Mouse (Mus musculus) natural killer cell, adult 2 months (primary cell): ENCODE data around the gene Lrrc26.

Experiments used
- DNase-seq, 2 experiments: peaks; one replicate each; pipeline ENCODE4 v3.0.0; 2022; ENCODE audit warnings: low spot score in 2 of 2

The Lrrc26 gene

GRCm38 (mm10) chr2:25265897-25266656, 23.6 kb upstream of the Lrrc26 start:
- DNase-seq = no peak

DNA sequence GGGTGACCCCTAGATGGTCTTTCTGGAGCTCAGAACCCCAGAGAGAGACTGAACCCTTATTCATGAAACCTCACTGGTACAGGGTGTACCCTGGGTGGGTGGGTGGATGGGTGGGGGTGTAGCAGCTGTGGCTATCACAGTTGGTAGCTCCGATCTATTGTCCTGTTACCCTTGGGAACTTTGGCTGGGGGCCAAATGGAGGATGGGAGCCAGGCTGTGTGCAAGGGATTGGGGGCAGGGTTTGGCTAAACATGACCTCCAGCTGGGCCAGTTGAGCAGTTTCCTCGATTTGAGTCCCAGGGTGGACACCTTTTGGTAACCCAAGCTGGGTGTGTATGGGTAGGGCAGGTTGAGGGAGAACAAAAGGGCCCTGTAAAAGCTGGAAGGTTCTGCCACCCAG, 23.0 kb upstream of the Lrrc26 start:
- no peak for DNase-seq

- DNase-seq = no peak
Measured at GRCm38 (mm10) chr2:25267241-25267640, 22.5 kb upstream of the Lrrc26 start.

DNA sequence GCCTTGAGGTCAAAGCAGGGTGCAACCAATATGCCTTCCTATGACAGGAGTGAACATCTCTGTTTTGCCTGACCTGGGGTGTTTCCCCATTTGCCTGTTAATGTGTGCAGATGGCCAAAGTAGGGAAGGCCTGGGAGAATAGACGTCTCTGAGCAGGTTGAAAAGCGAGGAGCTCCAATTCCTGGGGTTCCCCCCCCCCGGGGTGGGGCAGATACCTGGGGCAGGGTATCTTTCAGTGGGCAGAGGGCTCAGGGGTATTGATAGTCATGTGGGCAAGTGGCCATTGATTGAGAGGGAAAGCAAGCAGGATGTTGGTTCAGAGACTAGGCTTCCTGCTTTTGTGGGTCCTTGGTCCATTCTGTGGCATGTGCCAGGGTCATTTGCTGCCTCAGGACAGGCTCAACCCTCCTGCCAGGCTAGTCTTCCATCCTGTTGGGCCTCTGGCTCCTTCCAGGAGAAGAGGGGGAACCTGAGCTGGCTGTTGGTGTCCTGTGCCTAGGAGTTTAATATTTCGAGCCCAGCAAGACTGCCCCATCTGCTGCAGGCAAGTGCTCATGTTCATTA, 21.9 kb upstream of the Lrrc26 start:
- no peak for DNase-seq

DNA sequence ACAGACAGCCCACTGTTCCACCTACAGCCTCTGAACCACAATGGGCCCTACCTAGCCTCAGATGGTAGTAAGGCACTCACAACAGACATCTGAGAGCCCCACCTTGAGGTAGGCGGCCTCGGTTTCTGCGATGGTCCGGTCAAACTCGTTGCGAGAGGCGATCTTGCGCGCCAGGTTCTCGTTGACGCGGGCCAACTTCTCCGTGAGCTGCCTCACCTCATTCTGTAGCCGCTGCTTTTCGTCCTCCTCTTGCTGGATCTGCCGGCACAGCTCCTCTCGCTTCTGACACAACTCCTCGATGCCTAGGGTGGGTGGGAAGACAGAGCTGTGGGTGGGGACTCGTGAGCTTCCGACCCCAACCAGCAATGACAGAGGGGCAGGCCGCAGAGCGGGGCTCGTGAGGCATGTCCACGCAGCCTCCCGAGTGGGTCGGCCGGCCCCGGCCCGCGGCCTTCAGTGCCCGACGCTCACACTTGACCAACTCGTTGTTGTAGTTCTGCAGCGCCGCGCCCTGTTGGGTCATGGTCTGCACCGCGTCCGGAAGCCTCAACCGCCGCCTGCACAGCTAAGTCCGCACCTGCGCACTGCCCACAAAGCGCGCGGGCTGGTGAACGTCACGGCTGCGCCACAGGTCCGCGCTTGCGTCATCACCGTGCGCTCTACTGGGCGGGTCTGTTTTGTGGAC, 17.7 kb upstream of the Lrrc26 start, which contains the start of the genes Ssna1 and Anapc2:
Ssna1 (minus strand) TSS at position 612 of the 685 bp plus-strand sequence.
Anapc2 (plus strand) TSS at position 652 of the 685 bp plus-strand sequence.
- DNase-seq = peak; percentile 96 to 97

GRCm38 (mm10) chr2:25272515-25272914, 17.2 kb upstream of the Lrrc26 start:
- no peak for DNase-seq

DNA sequence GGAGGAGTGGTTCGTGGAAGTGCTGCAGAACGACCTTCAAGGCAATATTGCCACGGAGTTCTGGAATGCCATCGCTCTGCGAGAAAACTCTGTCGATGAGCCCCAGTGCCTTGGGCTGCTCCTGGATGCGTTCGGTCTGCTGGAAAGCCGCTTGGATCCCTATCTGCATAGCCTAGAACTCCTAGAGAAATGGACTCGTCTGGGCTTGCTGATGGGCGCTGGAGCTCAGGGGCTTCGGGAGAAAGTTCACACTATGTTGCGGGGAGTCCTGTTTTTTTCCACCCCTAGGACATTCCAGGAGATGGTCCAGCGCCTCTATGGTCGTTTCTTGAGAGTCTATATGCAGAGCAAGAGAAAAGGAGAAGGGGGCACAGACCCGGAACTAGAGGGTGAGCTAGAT, 16.7 kb upstream of the Lrrc26 start:
- DNase-seq = no peak

GRCm38 (mm10) chr2:25278928-25279882, 10.5 kb upstream of the Lrrc26 start:
- peak; percentile 79 to 86 for DNase-seq

GRCm38 (mm10) chr2:25285551-25285950, 4.2 kb upstream of the Lrrc26 start:
- no peak for DNase-seq

DNA sequence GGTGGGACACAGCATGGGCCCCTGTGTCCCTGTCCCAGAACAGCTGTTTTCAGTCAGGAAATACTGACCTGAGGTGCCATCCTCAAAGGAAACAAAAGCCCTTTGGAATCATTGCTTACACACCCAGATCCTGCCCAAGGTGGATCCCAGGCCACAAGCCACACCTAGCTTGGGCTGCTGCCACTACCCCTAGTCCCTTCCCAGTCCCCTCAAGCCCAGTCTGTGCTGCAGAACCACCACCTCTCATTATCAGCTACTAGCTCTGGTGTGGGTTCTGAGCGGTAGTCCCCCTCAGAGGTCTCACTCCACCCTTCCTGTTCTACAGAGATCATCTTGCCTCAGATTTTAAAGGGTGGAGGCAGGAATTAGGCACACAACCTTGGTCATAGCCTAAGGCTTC, 3.4 kb upstream of the Lrrc26 start:
- no peak for DNase-seq

DNA sequence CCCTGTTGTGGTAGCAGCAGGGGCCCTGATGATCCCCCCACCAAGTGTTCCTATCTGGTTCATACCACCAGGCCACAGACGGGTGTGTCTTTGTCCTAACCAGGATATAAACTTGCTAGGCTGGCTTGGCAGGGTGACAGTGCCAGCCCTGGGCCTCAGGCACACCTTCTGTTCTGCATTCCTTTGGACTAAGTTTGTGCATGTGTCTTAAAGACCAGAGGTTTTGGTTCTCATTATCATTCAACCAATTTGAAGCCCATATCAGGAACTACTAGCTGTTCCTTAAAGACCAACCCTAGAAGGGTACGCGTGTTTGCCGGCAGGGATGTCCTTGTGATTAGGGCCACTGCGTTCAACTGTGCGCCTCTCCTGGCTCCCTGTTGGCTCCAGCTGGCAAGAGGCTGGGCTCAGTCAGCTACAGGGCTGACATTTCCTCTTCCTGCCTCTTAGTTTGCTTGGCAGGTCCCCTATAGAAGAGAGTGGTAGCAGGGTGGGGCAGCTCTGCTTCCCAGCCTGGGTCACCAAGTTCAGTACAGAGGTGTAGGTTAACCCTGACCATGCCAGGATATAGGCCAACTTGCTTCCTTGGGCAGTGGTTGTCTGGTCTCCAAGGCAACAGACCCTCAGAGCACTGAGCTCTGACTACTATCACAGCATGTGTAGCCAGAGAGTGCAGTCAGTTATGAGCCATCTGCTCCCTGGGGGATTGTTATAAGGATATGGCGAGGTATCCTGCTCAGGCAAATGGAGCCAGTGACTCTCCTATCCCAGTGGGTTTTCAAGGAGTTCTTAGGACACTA, 2.7 kb upstream of the Lrrc26 start:
- DNase-seq = no peak

DNA sequence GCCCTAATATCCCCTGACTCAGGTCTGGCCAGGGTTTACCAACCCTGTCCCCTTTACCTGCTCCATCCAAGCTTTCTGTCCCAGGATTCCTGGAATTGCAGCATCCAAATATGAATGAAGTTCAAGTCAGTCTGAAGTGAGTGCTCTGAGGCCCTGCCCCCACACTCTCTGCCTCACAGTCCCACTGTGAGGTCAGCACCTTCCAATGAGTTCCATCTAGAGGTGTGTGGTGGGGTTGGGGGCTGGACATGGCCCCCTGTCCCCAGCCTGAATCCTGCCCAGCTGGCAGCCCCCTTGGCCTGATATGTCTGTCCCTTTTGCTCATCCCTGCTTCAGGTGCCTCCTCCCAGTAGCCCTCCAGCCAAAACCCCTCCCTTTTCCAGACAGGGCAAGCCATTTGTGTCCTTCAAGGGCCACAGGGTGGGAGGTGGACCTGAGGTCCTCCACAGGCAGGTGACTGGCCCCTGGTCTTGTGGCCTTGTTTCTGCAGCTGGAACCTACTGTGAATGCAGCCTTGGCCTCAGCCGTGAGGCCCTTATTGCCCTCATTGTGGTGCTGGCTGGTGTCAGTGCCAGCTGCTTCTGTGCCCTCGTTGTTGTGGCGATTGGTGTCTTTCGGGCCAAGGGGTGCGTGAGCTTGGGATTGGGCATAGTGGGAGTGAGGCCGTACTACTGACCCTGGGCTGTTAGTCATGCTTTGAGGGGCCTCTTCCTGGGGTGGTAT, 1.6 kb upstream of the Lrrc26 start, which contains the start of gene Tmem210:
Tmem210 (plus strand) TSS at position 219 of the 723 bp plus-strand sequence.
- no peak for DNase-seq

DNA sequence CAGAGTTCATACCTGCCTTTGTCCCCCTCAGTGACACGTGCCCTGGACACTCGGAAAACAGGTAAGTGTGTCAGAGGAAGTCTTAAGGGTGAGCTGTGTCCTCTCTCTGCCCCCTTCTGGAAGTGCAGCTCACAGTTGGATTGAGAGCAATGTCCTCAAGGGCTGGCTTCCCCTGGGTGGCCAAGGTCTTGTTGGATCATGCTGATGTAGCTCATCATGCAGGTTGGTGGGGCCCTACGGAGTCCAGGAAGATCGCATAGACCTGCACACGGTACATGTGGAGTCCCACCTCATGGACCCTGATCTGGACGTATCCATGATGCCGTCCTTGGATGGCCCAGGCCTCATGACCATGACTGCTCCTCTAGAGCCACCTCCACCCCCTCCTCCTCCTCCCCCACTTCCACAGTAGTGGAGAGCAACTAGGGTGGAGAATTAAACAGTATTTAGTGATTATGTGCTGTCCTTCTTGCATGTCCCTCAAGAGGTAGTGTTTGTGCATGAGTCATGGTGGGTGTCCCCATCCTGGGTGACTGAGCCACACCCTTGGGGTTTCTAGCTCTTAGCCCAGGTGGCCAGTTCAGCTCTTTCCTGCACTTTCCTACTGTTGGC, 875 bp upstream of the Lrrc26 start:
- DNase-seq = no peak

- DNase-seq = no peak
Measured at GRCm38 (mm10) chr2:25290101-25290815, 543 bp downstream of the Lrrc26 start.

DNA sequence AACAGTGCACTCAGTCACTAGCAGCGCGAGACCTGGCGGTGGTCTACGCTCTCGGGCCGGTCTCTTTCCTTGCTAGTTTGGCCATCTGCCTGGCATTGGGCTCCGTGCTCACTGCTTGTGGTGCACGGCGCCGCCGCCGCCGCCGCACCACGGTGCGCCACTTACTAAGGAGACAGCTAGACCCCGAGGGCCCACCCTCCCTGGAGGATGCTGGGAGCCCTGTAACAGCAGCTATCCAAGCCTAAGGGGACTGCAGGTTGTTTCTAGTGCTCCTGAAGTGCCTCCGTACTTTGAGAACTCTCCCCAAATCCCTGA, 1.1 kb downstream of the Lrrc26 start:
- DNase-seq = no peak

DNA sequence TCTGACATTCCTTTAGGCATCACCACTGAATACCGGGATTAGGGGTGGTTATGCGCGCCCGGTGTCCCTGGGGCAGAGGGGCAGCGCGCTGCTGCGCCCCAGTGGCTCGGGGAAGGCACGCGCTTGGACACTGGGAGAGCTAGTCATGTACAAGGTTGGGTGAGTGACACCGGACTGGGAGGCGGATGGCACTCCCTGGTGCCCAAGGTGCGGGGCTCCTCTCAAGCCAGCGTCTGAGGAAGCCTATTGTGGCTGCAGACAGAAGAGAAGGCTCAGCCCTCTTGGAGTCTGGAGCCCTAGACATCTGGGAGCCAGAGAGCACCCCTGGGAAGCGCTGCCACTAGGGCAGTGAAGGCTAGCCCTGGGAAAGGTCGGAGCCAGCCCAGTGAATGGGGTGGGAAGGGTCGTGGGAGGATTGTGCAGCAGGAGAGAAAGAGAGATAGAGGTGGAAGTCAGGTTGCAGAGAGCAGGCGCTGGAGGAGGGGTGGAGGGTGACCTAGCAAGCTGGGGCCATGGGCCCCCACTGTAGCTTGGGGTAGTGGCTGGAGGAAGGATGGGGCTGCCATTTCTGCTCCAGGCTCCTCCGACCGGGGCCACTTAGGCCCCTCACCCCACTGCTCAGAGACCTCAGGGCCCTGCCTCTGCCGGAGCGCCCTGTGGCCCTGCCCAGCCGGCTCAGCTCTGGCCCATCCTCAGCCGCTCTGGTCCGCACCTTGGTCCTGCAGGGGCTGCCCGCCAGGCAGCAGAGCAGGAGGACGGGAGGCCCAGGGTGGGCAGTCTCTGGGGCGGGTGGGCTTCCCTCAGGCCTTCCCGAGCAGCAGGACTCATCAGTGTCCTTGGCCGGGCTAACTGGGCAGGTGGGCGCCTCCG, 1.7 kb downstream of the Lrrc26 start:
- DNase-seq = no peak

DNA sequence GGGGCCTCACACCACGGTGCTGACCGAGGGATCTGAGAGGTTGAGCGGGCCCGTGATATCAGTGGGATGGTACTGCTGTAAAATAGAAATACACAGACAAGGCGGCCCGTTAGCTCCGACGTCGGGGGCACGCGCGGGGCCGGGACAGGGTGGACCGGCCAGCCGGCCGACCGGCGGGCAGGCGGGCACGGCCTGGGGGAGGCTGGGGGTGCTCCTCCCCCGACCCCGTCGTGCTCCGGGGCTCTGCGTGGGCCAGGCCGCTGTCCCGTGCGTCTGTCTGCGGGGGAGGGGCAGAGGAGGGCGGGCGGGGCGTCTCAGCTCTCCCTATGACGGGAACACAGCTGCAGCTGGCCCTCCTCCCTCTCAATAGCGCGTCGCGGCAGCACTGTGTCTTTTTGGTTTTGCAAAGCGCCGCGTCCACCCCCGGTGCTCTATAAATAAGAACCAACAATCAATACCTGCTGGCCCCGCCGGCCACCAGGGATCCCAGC, 2.4 kb downstream of the Lrrc26 start:
- DNase-seq = no peak

DNA sequence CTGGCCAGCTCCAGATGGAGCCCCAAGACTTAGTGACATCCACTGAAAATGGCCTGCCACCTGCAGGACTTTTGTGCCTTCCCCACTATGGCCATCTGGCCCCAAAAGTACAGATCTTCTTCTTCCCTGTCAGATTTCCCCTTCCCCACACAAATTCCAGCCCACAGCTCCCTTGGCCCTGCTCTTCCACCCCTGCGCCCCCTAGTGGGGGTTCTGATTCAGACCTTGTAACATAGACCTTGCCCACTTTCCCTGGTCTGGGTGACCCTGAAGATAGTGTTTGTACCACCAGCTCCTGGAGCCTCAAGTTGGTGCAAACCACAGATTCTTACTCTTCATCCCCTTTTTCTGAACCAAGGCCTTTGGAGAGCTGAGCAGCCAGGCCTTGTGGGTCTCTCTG, 3.1 kb downstream of the Lrrc26 start:
- peak; percentile 51 to 68 for DNase-seq
